Mouse (Mus musculus) neural tube, embryonic 14.5 days (tissue): ENCODE measurements around the gene Lrrc73. TPM values are rescaled to one million over a fixed set of nuclear protein-coding genes. Genes with fewer than 3 reads are reported as not detected.

Source experiments
- ATAC-seq: fragments of 200-750 bp; cut with Nextera tagmentation; 2 replicates; pipeline ENCODE4 v1.8.0; 2017; ENCODE audit warnings: low read depth, mild to moderate bottlenecking, moderate TSS enrichment, moderate library complexity
- H3K27ac ChIP-seq: fragments of 300-500 bp; sonication (generic); 2 replicates; pipeline ENCODE4 v1.5.1; 2014; ENCODE audit warnings: low read depth, mild to moderate bottlenecking, control low read depth, low read length, moderate library complexity, mixed read lengths
- H3K27me3 ChIP-seq: fragments of 300-500 bp; sonication (generic); 2 replicates; pipeline ENCODE4 v1.6.1; 2014; ENCODE audit warnings: low read length; ENCODE audit not compliant: control insufficient read depth, insufficient read depth
- H3K36me3 ChIP-seq: fragments of 300-500 bp; sonication (generic); 2 replicates; pipeline ENCODE4 v1.6.1; 2014; ENCODE audit warnings: low read length, mixed read lengths; ENCODE audit not compliant: control insufficient read depth, insufficient read depth
- H3K4me1 ChIP-seq: fragments of 300-500 bp; sonication (generic); 2 replicates; pipeline ENCODE4 v1.6.1; 2014; ENCODE audit warnings: low read length; ENCODE audit not compliant: control insufficient read depth, insufficient read depth
- H3K4me2 ChIP-seq: fragments of 300-500 bp; sonication (generic); 2 replicates; pipeline ENCODE4 v1.6.1; 2014; ENCODE audit warnings: mild to moderate bottlenecking, low read depth, low read length, control low read depth
- H3K4me3 ChIP-seq: fragments of 300-500 bp; sonication (generic); 2 replicates; pipeline ENCODE4 v1.5.1; 2014; ENCODE audit warnings: low read depth, low read length, control low read depth, mixed read lengths
- H3K9ac ChIP-seq: fragments of 300-500 bp; sonication (generic); replicated peaks from 2 replicates; pipeline ENCODE4 v1.6.1; 2014; ENCODE audit warnings: low read depth, mild to moderate bottlenecking, control low read depth, low read length, mixed read lengths
- H3K9me3 ChIP-seq: fragments of 300-500 bp; sonication (generic); 2 replicates; pipeline ENCODE4 v1.6.1; 2016; ENCODE audit warnings: low read length; ENCODE audit not compliant: control insufficient read depth
- WGBS: fragments of 180-500 bp; shearing (Covaris S2); extraction: QIAGEN DNeasy Blood & Tissue Kit; methylation state at CpG from one replicate; pipeline ENCODE4 v1.1.7; 2014; 5-methylcytosine and 5-hydroxymethylcytosine counted together
- polyA plus RNA-seq: library from polyadenylated mRNA; unstranded; fragments of >200 nt; fragmentation: Nextera tagmentation; extraction: Ambion mirVana; gene quantifications from 2 replicates; pipeline ENCODE4 v1.2.1, GENCODE M21; 2014

The Lrrc73 gene
- polyA plus RNA-seq, 1 experiment from 2014 or later, result 10.1 TPM

- no peaks in the 10 kb centered on the region for H3K9me3 ChIP-seq
- ATAC-seq, result peak; percentile 55
Observed at GRCm38 (mm10) chr17:46254106-46254505, 775 bp downstream of the Lrrc73 start.

GRCm38 (mm10) chr17:46255147-46255546 lies 1.8 kb downstream of the Lrrc73 start:
- Histone ChIP-seq H3K27me3 (no peaks in the 10 kb centered on the region), H3K9ac (no peak overlapping the region; the same call in 1 of the 2 replicates), H3K27ac (no peak overlapping the region), H3K36me3 (peaks cover 24% of the 10 kb centered on the region), H3K4me3 (peak overlapping the region; percentile 82; the same call in 1 of the 2 replicates), H3K4me1 (peaks cover 15% of the 10 kb centered on the region; the same call in 1 of the 2 replicates), H3K9me3 (no peaks in the 10 kb centered on the region), H3K4me2 (peak overlapping the region; percentile 70)
- WGBS, result 32% methylated on average over 6 of the region's 6 CpGs
- ATAC-seq, result no peak

More at GRCm38 (mm10) chr17:46254106-46254505, 775 bp downstream of the Lrrc73 start:
- peak overlapping the region; percentile 82 for H3K4me3 ChIP-seq
- H3K36me3 ChIP-seq, result peaks cover 21% of the 10 kb centered on the region
- WGBS, result under 1% methylated on average over 45 of the region's 54 CpGs
- H3K9ac ChIP-seq, result peak overlapping the region; percentile 82
- no peaks in the 10 kb centered on the region for H3K27me3 ChIP-seq
- H3K27ac ChIP-seq, result peak overlapping the region; percentile 72
- peaks cover 18% of the 10 kb centered on the region; the same call in 1 of the 2 replicates for H3K4me1 ChIP-seq
- H3K4me2 ChIP-seq, result peak overlapping the region; percentile 70

- WGBS, result 87% methylated on average over 30 of the region's 30 CpGs
- H3K27ac ChIP-seq, result no peak overlapping the region
- H3K4me2 ChIP-seq, result no peak overlapping the region
- H3K36me3 ChIP-seq, result peaks cover 31% of the 10 kb centered on the region
- H3K27me3 ChIP-seq, result no peaks in the 10 kb centered on the region
- no peak overlapping the region for H3K9ac ChIP-seq
- H3K4me1 ChIP-seq, result peaks cover 10% of the 10 kb centered on the region; the same call in 1 of the 2 replicates
- H3K4me3 ChIP-seq, result no peak overlapping the region
- no peak for ATAC-seq
- H3K9me3 ChIP-seq, result no peaks in the 10 kb centered on the region
Observed at GRCm38 (mm10) chr17:46258279-46259053, 5.1 kb downstream of the Lrrc73 start.

GRCm38 (mm10) chr17:46259675-46260074 lies 6.3 kb downstream of the Lrrc73 start:
- 92% methylated on average over 17 of the region's 17 CpGs for WGBS
- no peaks in the 10 kb centered on the region for H3K9me3 ChIP-seq
- no peak overlapping the region for H3K4me3 ChIP-seq
- no peak overlapping the region for H3K27ac ChIP-seq
- peaks cover 8% of the 10 kb centered on the region; the same call in 1 of the 2 replicates for H3K4me1 ChIP-seq
- H3K9ac ChIP-seq, result no peak overlapping the region
- H3K4me2 ChIP-seq, result no peak overlapping the region
- no peaks in the 10 kb centered on the region for H3K27me3 ChIP-seq
- ATAC-seq, result no peak
- H3K36me3 ChIP-seq, result peaks cover 33% of the 10 kb centered on the region

GRCm38 (mm10) chr17:46262201-46262694 lies 8.9 kb downstream of the Lrrc73 start:
- Histone ChIP-seq H3K4me1 (no peaks in the 10 kb centered on the region), H3K9me3 (no peaks in the 10 kb centered on the region), H3K36me3 (peaks cover 36% of the 10 kb centered on the region), H3K27ac (no peak overlapping the region), H3K4me2 (no peak overlapping the region), H3K27me3 (no peaks in the 10 kb centered on the region), H3K9ac (no peak overlapping the region), H3K4me3 (no peak overlapping the region)
- WGBS, result 99% methylated on average over 5 of the region's 5 CpGs
- ATAC-seq, result no peak

- ATAC-seq, result peak; percentile 12; the same call in 1 of the 2 replicates
- Histone ChIP-seq H3K27ac (no peak overlapping the region), H3K27me3 (no peaks in the 10 kb centered on the region), H3K9me3 (no peaks in the 10 kb centered on the region), H3K36me3 (peaks cover 32% of the 10 kb centered on the region), H3K9ac (no peak overlapping the region), H3K4me3 (no peak overlapping the region), H3K4me1 (no peaks in the 10 kb centered on the region), H3K4me2 (no peak overlapping the region)
- 91% methylated on average over 12 of the region's 12 CpGs for WGBS
Observed at GRCm38 (mm10) chr17:46265502-46265901, 12.2 kb downstream of the Lrrc73 start.

- H3K36me3 ChIP-seq, result peaks cover 31% of the 10 kb centered on the region
- no peak overlapping the region for H3K9ac ChIP-seq
- no peak overlapping the region for H3K4me2 ChIP-seq
- no peaks in the 10 kb centered on the region for H3K9me3 ChIP-seq
- no peak overlapping the region for H3K27ac ChIP-seq
- H3K4me3 ChIP-seq, result no peak overlapping the region
- WGBS, result 28% methylated on average over 14 of the region's 14 CpGs
- no peaks in the 10 kb centered on the region for H3K27me3 ChIP-seq
- ATAC-seq, result peak; percentile 82
- no peaks in the 10 kb centered on the region for H3K4me1 ChIP-seq
Observed at GRCm38 (mm10) chr17:46265918-46266618, 12.7 kb downstream of the Lrrc73 start.

- 68% methylated on average over 6 of the region's 6 CpGs for WGBS
- Histone ChIP-seq H3K4me1 (no peaks in the 10 kb centered on the region), H3K4me2 (no peak overlapping the region), H3K36me3 (peaks cover 33% of the 10 kb centered on the region), H3K9ac (no peak overlapping the region), H3K9me3 (no peaks in the 10 kb centered on the region), H3K4me3 (no peak overlapping the region), H3K27ac (no peak overlapping the region), H3K27me3 (no peaks in the 10 kb centered on the region)
- ATAC-seq, result no peak
Observed at GRCm38 (mm10) chr17:46266986-46267385, 13.7 kb downstream of the Lrrc73 start.

GRCm38 (mm10) chr17:46267511-46267910 lies 14.2 kb downstream of the Lrrc73 start:
- ATAC-seq, result no peak
- Histone ChIP-seq H3K4me2 (no peak overlapping the region), H3K27ac (no peak overlapping the region), H3K27me3 (no peaks in the 10 kb centered on the region), H3K9me3 (no peaks in the 10 kb centered on the region), H3K4me1 (no peaks in the 10 kb centered on the region), H3K4me3 (no peak overlapping the region), H3K36me3 (peaks cover 27% of the 10 kb centered on the region), H3K9ac (no peak overlapping the region)
- WGBS, result 83% methylated on average over 7 of the region's 7 CpGs
